Mouse (Mus musculus): ENCODE measurements around the gene D430041D05Rik. TPM values are rescaled to one million over a fixed set of nuclear protein-coding genes. Genes with fewer than 3 reads are reported as not detected.

Gene D430041D05Rik
- total RNA-seq, 2 experiments from 2014 or later: 88.8 to 99.4 TPM

DNA sequence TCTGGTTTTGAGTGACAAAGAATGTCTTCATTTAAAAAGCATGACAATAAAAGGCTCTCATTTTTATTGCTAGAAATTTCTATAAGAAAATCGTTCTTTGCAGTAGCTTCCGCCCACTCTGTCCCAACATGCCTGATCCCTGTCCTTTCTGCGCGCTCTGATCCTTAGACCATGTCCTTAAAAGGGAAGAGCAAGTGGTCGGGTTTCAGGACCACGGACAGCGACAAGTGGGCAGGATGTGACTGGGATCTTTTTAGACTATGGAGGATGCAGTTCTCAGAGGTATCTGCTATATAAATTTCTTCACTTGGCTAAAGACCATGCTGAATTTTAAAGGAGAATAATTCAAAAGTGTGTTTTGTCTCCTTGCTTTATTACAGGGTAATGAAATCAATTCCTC, 111.7 kb downstream of the D430041D05Rik start:
- no peak for DNase-seq (ENCODE audit: low spot score in 2 of 2)

DNA sequence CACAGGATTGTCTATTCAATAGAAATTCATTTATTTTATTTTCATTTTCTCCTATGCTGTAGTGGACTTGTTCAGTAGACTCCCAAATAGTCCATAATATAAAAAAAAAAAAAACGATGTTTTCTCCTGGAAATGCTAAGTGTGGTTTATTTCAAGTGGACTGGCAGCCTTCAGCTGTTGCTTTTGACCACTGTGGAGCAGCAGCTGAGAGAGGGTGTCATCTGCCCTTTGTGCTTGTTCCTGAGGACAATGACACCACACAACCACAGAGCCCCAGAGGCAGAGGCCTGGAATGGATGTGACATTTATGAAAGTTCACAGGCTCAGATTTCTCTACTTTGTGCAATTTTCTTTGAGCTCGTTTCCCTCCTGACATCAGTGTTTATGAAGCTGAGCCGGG, 124.0 kb downstream of the D430041D05Rik start:
- DNase-seq (ENCODE audit: low spot score in 2 of 2): no peak

DNA sequence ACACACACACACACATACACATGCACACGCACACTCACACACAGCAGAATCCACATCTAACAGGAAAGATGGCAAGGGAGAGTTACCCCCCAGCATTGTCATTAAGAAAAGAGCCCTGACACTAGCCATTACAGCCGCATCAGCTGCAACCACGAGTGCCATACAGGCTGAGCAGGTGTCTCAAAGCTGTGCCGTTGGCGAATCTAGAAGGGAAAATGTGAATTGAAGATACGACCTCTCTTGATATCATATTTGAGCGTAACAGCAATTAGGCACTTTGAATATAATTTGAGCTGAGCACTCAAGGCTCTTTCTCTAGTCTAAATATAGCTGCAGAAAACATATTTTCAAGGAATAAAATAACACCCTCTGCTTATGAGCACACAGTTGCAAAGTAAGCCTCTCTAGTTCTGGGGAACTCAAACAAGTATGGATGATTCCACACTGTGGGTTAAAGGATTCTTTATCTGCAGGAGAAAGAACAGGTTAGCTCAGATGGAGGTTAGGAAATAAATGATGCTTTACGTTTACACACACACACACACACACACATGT, 127.3 kb downstream of the D430041D05Rik start:
- peak in 1 of 2 experiments; percentile 20 for DNase-seq (ENCODE audit: low spot score in 2 of 2)

DNA sequence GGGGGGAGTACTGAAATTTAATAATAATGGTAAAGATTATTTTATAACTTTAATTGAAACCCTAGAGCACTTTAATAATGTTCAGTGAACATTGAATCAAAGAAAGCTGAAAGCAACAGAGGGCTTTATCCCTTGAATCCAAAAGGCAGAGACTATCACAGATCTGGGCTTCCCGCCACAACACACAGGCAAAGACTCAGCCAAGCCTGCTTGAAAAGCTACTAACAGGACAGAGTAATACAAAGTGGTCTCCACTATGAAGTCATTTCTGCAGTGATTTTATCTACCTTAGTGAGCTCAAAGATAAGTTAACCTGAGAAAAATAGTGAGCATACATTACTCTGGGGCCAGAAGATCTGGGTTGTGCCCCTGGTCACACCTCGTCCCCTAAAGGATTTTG, 128.0 kb downstream of the D430041D05Rik start:
- DNase-seq (ENCODE audit: low spot score in 2 of 2): peak in 1 of 2 experiments; percentile 24

DNA sequence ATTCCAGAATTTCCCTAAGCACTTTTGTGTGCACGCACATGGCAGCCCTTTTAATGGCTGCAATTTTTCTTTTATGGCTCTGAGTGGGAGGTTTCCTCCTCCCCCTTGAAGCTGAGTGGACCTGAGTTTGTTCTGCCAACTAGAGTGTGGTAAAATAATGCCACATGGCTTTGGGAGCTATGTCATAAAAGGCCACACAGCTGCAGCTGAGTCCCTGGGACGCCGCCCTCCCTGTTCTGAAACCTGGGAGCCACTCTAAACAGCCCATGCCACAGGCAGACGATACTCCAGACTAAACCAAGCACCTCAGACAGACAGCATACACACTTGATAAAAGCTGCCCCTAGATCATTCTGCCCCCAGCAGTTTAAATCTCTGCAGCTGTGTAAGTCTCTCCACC, 143.8 kb downstream of the D430041D05Rik start:
- DNase-seq (ENCODE audit: low spot score in 2 of 2): no peak

DNA sequence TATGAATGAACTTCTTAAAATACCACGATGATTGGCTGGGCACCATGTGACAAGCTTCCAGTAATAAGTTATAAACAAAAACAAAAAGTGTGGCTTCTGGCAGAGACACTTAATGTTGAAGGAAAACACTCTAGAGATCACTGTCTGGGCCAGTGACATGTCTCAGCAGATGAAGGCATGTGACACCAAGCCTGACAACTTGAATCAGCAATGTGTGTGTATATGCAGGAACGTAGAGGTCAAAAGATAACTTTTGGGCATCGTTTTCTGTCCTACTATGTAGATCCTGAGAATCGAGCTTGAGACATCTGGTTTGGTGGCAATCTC, 149.1 kb downstream of the D430041D05Rik start:
- DNase-seq (ENCODE audit: low spot score in 2 of 2): no peak

DNA sequence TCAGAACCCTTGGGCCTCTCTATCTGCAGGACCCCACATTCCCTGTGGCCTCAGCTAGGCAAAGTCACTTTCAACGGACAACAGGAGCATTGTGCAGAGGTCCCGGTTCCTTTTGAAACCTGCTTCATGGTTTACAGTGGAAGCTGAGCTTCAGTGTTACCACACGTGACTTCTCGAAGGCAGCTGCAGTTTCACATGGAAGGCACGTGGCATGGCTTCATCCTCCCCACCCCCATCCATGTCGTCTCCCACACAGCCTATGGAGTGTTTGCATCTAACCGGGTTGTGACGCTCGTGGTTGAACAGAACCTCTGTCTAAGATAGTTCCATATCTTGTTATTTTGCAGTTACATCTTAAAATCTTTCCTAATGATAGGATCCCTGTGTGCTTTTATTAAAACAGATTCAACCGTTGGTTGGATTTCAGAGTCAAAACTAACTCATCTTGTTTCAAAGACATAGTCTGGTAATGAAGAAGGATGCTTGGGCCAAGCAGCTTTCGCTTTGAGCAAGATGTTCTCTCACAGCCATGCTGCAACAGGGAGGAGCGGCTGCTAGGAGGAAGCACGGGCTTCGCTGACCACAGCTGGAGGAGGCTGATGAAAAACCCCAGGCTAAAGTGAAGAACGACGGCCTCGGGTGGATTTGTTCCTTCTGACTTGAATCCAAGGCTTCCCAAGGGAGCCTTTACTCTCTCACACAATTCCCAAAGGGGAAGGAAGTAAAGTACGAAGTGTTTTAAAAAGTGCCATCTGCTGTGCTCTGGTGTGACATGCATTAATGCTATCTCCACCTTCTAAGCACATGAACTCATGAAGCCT, 149.7 kb downstream of the D430041D05Rik start:
- no peak for DNase-seq (ENCODE audit: low spot score in 2 of 2)

DNA sequence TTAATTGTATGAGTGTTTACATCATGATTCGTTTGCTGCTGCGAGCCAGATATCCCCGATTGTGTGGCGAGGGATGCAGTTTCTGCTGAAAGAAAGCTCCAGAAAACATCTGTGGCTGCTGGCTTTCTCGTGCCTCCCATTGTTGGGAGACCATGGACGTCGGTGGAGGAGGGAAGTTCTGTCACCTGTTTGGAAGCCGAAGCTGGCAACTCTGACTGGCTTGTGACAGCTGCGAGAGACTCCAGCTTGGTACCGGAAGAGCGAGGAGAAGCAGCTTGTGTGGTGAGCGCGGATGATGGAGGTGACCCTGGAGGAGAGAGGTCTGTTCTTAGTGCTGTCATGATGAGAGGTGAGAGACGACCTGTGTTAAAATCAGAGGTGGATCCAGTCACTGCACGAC, 154.2 kb downstream of the D430041D05Rik start:
- DNase-seq (ENCODE audit: low spot score in 2 of 2): no peak

DNA sequence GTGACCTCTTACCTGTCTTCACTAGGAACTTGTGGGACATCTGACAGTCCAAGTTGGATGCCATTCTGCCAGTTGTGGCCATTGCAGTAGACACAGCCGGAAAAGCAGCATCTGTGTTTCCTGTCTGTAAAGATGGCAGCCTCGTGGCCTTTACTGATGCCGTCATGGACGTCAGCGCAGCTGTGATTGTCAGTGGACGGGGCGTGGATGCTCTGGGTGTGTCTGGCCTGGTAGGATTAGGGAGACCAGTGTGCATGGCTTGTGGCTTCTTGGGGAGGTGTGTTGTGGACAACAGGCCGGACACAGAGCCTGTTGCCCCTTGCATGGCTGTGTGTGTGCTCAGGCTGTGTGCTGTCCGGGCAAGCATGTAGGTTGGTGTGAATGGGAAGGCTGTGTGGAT, 155.9 kb downstream of the D430041D05Rik start:
- DNase-seq (ENCODE audit: low spot score in 2 of 2): no peak

DNA sequence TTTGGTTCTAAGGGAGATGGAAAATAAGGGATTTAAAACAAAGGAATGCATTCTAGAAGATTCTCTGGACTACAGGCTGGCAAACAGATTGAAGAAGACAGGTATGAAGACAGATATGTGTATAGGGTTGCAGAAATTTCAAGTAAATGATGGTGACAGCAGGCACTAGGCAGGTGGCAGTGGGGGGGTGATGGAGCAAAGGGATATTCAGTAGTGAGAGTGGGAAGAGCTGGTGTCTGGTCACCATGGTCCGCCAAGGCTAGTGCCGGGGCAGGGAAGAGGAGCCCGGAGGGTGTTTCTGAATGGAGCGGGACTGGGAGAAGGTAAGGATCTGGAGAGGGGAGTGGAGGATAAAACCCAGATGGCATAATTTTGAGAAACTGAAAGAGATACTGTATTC, 157.5 kb downstream of the D430041D05Rik start:
- DNase-seq (ENCODE audit: low spot score in 2 of 2): no peak

DNA sequence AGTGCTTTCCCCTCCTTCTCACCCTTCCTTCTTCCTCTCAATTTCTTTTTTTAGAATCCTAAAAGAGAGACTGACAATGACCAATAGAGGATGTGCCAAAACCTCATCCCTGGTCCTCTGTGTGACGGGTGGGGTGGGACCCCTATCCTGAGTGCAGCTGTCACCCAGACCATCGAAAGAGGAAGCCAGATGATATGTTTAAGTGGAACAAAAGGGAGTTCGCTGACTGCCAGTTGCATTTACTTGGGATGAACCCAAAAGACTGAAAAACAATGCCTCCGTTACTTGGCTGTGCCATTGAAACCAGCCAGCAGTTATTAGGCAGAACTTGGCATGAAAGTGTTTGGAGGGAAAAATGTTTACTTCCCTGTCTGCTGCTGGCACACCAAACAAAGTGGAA, 159.2 kb downstream of the D430041D05Rik start:
- DNase-seq (ENCODE audit: low spot score in 2 of 2): peak in 1 of 2 experiments; percentile 60

DNA sequence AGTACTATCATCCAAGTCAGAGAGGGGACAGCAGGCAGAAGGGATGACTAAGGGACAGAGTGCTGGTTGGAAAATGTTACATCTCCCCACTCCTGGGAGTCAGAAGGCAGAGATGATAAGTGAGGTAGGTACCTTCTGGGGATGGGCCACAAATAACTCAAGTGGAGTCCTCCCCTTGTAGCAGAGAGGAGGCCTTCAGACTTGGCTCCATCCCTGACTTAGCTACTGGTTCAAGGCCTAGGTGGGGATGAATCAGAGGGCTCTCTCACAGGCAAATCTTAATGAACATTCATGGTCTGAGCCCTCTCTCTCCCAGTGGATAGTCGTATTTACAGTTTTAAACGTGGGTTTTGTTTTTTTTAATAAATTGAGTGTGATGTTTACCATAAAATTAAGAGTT, 161.0 kb downstream of the D430041D05Rik start:
- DNase-seq (ENCODE audit: low spot score in 2 of 2): no peak

DNA sequence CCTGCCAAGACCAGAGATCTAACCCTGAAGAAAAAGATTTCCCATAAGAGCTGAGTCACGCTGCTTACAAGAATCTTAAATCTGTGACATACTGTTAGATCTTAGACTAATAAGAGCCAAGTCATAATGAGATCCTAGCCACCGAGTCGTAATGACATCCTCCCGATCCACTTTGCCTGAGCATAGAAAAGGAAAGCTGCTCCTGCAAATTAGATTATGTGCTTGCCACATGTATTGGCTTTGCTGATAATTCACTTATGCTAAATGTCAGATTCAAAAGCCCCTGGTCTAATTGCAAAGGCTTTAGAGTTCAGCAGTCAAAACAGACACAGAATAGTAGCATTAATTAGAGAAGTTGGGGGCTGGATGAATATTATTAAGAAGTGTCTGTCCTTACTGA, 164.0 kb downstream of the D430041D05Rik start:
- DNase-seq (ENCODE audit: low spot score in 2 of 2): no peak

DNA sequence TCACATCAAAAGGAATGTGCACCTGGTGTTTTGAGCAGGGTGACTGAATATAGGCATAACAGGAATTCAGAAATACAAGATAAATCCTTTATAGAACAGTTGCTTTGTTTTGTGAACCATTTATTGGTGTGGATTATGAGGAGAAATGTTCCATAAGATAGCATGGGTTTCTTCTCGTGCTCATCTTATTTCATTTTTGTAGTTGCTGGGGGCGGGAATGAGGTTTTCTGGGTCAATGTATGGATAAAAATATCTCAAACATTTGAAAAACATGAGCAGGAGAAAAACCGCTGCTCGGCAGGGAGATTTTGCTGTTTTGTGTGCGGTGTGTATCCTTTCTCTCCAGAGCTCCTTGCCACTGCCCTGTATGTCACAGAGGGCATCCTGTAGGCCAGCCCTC, 168.8 kb downstream of the D430041D05Rik start:
- no peak for DNase-seq (ENCODE audit: low spot score in 2 of 2)

DNA sequence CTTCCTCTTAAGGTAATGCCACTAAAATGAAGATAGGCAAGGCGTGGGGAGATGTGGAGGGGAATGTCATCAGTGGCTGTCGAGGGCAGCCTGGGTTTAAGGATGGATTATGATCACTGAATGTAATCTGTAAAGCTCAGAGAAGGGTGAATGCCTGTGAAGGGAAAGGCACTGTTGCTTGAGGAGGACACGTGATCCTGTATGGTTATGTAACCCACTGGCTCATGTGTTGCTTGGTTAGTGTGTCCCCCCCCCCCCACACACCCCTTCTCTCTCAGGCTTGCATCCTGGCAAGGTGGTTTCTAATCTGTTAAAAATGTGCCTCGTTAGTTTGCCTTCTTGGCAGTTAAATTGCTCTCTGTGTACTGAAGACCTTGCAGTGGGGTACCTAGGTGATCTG, 173.7 kb downstream of the D430041D05Rik start:
- no peak for DNase-seq (ENCODE audit: low spot score in 2 of 2)

DNA sequence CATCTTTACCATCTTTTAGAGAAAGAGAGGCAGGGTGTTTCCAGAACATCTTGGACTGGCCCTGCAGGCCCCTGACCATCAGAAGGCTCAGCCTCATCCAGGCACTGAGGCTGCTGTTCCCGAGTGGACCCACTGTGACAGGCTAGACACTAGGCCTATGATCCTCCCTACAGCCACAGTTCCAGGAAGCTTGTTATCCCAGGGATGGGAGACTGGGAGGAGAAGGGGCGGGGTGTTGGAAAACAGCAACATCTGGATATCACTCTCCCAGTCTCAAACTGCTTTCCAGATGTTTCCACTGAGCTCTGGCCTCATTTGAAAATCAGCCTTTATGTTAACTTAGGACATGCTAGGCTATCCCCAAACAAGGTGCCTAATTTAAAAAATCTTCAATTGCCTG, 180.4 kb downstream of the D430041D05Rik start:
- DNase-seq (ENCODE audit: low spot score in 2 of 2): no peak

DNA sequence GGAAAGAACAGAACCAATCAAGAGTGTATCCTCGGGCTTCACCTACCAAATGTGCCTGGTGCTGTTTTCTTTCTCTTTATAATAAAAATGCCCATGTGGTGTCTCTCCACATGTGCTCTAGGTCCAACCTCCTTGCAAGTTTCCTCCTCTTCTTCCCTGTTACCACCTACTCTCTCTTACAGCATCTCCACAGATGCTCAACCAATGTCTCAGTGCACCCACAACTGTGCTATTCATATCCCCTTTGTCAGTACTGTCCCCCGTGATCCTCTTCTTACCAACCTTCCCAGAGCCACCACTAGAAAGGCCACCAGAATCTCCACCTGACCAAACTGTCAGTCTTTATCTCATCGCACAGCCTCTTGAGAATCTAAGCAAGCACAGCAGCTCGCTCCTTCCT, 184.8 kb downstream of the D430041D05Rik start:
- no peak for DNase-seq (ENCODE audit: low spot score in 2 of 2)

DNA sequence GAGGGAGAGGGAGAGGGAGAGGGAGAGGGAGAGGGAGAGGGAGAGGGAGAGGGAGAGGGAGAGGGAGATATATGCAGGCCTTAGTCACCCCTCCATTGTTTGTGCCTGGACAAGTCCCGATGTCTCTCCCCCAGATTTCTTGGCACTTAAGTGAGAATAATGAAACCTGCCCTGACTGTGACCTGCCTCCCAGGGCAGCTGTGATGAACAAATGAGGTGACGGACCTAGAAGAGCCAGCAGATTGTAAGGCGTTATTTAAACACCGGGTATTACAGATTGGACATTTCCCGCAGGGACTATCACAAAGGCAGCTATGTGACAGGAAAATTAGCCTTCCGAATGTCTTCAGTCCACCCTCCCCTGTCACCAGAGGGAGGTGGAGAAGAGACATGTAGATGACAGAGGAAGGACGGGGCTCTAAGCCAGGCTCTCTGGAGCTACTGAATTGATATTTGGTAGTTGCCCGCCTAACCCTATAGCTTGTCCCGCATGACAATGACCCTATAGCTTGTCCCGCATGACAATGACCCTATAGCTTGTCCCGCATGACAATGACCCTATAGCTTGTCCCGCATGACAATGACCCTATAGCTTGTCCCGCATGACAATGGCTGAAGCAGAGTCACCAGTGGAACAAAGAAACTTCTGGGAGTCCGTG, 191.0 kb downstream of the D430041D05Rik start:
- no peak for DNase-seq (ENCODE audit: low spot score in 2 of 2)

DNA sequence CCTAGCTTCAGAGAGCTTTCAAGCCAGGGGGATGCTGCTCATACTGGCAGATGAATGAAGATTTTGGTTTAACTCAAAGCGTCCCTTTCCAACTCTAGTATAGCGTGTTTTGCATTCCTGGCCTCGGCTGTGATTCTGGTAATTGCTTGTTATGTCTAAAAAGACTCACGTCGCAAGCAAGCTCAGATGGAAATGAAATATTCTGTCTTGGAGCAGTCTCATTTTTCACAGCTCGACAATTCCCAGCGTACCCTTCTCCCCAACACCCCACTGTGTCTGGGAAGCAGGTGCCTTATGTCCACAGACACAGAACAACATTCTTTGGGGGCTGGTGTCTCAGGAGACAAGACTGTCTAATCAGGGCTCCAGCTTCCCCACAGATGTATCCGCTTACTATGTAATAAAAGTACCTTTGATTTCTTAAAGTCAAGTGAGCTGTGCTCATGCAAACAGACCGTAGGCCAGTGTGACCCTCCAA, 192.2 kb downstream of the D430041D05Rik start:
- DNase-seq (ENCODE audit: low spot score in 2 of 2): peak in 1 of 2 experiments; percentile 36

DNA sequence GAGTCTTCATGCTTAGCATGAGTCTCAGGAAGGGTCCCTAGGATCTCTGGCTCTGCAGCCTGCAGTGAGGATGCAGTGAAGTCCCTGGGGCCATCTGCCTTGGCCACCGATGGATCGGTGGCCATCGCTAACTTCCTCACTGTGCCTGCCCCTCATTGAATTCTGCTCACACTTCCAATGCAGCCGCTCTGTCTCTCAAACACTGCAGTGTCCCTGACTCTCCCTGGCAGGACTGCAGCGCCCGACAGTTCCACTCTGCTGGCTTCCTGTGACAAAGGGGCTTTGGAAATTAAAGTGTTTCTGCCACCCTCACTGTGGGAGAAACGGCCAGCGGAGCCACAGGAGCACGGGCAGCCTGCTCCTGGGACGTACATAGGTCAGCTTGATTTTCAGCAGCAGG, 192.7 kb downstream of the D430041D05Rik start:
- no peak for DNase-seq (ENCODE audit: low spot score in 2 of 2)

DNA sequence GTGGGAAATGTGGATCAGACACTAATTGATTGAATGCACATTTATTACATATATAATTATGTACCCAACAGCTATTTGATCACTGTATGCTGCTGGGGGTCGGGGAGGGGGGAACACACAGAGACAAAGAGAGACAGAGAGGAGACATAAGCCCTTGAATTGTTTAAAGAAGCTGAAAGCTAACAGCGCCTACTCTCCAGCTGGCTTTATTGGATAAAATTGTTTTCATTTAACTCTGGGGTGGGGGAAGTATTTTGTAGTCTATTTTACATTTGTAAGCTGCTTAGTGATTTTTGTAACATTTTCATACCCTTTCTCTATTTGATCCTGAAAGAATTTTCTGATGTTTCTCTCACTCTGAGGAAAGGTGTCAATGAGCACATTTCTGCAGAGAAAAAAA, 201.4 kb downstream of the D430041D05Rik start:
- DNase-seq (ENCODE audit: low spot score in 2 of 2): peak in 1 of 2 experiments; percentile 69

DNA sequence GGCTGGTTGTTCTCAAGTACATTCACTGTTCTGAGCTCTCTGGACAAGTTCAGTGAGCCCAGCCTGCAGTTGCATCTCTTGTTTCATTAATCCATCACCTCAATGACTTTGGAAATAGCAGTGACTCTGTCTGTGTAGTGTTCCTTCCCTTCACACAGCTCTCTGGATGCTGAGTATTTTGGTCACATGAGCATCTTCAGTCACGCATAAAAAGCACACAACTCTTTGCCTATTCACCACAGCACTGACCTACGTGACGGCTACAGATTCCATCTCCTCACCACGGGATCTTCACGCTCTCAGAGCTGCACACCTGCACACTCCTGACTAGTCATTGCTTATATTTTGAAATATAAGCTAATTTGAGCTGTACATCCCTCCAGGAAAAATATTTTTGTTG, 202.4 kb downstream of the D430041D05Rik start:
- no peak for DNase-seq (ENCODE audit: low spot score in 2 of 2)
